Mouse (Mus musculus) cortical plate, adult 2 months (tissue): ENCODE results near the gene Scn3b. TPM values are rescaled to one million over a fixed set of nuclear protein-coding genes. Genes with fewer than 3 reads are reported as not detected.

Experiments used
- H3K27ac ChIP-seq: fragments of 200-500 bp; 2 replicates; pipeline ENCODE4 v1.5.1; 2012; ENCODE audit warnings: low read length, control low read depth, inconsistent platforms; ENCODE audit not compliant: insufficient read depth
- H3K4me1 ChIP-seq: fragments of 200-500 bp; 2 replicates; pipeline ENCODE4 v1.6.1; 2011; ENCODE audit warnings: low read length; ENCODE audit not compliant: control insufficient read depth, insufficient read depth
- H3K4me3 ChIP-seq: fragments of 200-500 bp; 2 replicates; pipeline ENCODE4 v1.5.1; 2011; ENCODE audit warnings: mild to moderate bottlenecking, low read length, control low read depth; ENCODE audit not compliant: insufficient read depth
- CTCF ChIP-seq: fragments of 200-500 bp; IDR thresholded peaks from 2 replicates; pipeline ENCODE4 v1.5.1; 2011; ENCODE audit warnings: mild to moderate bottlenecking, control low read depth, low read length; ENCODE audit not compliant: insufficient read depth; ENCODE audit errors: extremely low read depth
- POLR2A ChIP-seq: fragments of 200-500 bp; IDR thresholded peaks from 2 replicates; pipeline ENCODE4 v1.6.1; 2011; ENCODE audit warnings: mild to moderate bottlenecking, low read length, control low read depth; ENCODE audit not compliant: insufficient read depth; ENCODE audit errors: extremely low read depth
- polyA plus RNA-seq: library from polyadenylated mRNA; depleted of rRNA; stranded (reverse); fragments of >200 nt; gene quantifications from 2 replicates; pipeline ENCODE4 v1.2.3, GENCODE M21; 2012

The Scn3b gene
- polyA plus RNA-seq, 1 experiment = 50.5 TPM

- TF ChIP-seq POLR2A = no peak
- no peak for TF ChIP-seq CTCF
These were observed 35.2 kb downstream of the Scn3b start for GRCm38 (mm10) chr9:40304243-40304642.

DNA sequence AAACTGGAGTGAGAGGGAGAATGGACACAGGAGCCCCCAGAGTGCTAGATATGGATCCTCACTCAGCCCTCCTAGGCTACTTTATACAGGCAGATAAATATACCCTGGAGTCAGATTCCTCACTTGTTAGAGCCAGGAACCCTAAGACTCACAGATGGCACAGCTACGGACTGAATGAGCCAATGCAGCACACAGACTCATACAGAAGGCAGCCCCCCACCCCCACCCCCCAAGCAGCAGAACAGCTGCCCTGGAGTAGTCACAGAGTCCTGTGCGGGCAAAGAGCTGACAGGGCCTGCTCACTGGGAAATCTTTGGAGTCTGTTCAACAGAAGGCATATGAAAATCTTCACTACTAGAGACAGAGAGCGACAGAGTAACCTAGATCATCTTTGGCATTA lies 38.3 kb downstream of the Scn3b start:
- Histone ChIP-seq H3K4me3 (no peak overlapping the region), H3K27ac (no peak overlapping the region), H3K4me1 (peaks cover 11% of the 10 kb centered on the region)
- TF ChIP-seq CTCF (no peak), POLR2A (no peak)

More at GRCm38 (mm10) chr9:40304243-40304642, 35.2 kb downstream of the Scn3b start:
- Histone ChIP-seq H3K27ac (no peak overlapping the region), H3K4me1 (peaks cover 17% of the 10 kb centered on the region), H3K4me3 (no peak overlapping the region)

DNA sequence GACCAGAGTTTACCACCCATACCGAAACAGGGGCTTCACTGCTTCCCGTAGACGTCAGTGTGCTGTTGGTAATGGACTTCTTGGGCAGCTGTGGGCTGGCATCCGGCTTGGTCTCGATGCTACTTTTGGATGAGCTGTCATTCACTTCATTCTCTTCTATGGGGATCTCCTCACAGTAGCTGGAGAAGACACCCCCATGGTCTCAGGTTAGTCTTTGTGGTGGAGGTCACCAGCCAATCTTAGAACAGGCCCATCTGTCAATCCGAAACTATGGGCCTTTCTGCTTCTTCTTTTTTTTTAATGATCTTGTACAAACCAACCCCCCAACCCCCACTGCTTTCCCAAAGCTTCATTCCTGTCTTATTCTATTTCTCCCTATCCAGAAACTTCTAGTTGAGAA lies 40.9 kb downstream of the Scn3b start:
- H3K27ac ChIP-seq = no peak overlapping the region
- peaks cover 11% of the 10 kb centered on the region for H3K4me1 ChIP-seq
- TF ChIP-seq CTCF = no peak
- TF ChIP-seq POLR2A = no peak
- H3K4me3 ChIP-seq = no peak overlapping the region

DNA sequence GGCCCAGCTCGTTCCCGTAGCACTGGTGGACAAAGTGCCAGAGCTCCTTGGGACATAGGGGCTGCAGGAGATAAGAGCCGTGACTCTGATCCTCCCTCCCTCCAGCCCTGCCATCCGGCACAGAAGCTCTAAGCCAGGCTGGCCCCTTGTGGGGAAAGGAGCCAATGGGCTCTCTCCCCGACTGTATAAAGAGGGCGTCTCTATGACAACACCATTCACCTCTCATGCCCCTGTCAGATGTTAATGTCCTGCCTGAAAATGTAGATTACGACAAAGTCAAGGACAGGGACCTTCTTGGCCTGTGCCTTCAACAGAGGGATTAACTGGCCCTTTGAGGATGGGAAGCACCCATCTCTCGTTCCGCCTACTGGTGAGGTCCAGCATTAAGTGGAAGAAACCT lies 42.8 kb downstream of the Scn3b start:
- no peak for TF ChIP-seq POLR2A
- TF ChIP-seq CTCF = no peak
- H3K27ac ChIP-seq = no peak overlapping the region
- no peak overlapping the region for H3K4me3 ChIP-seq
- peaks cover 3% of the 10 kb centered on the region for H3K4me1 ChIP-seq

GRCm38 (mm10) chr9:40316865-40317660 lies 48.0 kb downstream of the Scn3b start:
- no peak overlapping the region for H3K27ac ChIP-seq
- no peak overlapping the region for H3K4me3 ChIP-seq
- H3K4me1 ChIP-seq = peaks cover 13% of the 10 kb centered on the region
- TF ChIP-seq POLR2A = no peak
- TF ChIP-seq CTCF = no peak

DNA sequence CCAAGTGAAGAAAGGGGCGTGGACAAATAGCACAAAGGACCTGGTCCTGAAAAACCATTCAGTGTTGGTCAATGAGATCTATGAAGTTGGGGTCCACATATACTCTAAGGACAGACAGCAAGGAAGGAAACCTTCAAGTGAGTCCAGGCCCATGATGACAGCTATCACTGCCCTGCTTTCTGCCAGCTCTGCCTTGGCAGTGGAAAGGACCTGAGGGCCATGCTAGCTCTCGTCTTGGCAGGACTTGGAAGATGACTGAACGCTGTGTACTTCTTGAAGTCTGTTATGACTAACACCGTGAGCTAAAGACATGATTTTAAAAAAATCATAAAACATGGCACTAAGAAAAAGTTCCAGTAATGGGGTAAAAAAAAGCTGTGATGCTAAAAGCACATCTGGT lies 48.7 kb downstream of the Scn3b start:
- Histone ChIP-seq H3K4me3 (no peak overlapping the region), H3K27ac (no peak overlapping the region), H3K4me1 (peaks cover 13% of the 10 kb centered on the region)
- no peak for TF ChIP-seq CTCF
- no peak for TF ChIP-seq POLR2A

GRCm38 (mm10) chr9:40318771-40319170 lies 49.8 kb downstream of the Scn3b start:
- H3K4me1 ChIP-seq = peaks cover 19% of the 10 kb centered on the region
- no peak overlapping the region for H3K4me3 ChIP-seq
- no peak for TF ChIP-seq POLR2A
- TF ChIP-seq CTCF = no peak
- H3K27ac ChIP-seq = no peak overlapping the region

GRCm38 (mm10) chr9:40320405-40320804 lies 51.4 kb downstream of the Scn3b start:
- peak overlapping the region; percentile 56; the same call in 1 of the 2 replicates for H3K27ac ChIP-seq
- H3K4me1 ChIP-seq = peaks cover 27% of the 10 kb centered on the region
- no peak for TF ChIP-seq POLR2A
- TF ChIP-seq CTCF = no peak
- H3K4me3 ChIP-seq = no peak overlapping the region

DNA sequence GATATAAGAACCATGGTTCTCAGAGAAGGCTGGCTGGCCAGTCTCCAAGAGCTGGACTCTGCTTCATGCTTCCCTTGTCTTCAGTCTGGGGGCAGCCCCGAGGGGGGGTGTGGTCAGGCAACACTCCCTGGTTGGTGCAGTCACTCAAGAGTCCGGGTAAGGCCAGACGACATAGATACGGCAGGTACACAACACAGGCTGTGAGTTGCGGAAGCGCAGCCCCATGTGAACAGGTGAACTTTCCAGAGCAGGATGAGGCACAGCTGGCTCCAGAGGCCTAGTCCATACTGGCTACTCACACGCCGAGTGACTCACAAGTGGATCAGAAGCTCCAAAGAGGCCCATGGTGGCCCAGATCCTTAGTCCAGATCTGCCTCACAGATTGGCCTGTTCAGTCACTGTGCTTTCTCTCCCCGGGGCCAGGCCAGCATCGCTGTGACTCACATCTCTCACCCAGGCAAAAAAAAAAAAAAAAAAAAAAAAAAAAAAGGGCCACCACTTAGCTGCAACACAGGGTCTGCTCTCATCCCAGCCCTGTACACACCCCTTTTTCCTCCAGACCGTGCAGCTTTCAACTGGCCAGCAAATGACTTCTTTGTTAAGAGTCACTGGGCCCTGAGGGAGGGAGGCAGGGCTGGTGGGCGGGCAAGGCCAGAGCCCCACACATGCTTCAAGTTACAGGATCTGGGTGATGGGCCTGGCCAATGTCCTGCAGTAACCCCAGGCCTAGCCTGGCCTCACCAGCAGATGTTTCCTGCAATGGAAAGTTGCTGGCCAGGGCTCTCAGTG lies 52.1 kb downstream of the Scn3b start:
- Histone ChIP-seq H3K4me3 (no peak overlapping the region), H3K27ac (peak overlapping the region; percentile 56), H3K4me1 (peaks cover 32% of the 10 kb centered on the region)
- TF ChIP-seq CTCF (no peak), POLR2A (no peak)
